Mouse (Mus musculus): Measurements from ENCODE around the gene Pdzd8. TPM values are rescaled to one million over a fixed set of nuclear protein-coding genes. Genes with fewer than 3 reads are reported as not detected.
A peak's percentile ranks its signal among the peaks of the same experiment; 100 is the strongest.

Pdzd8 gene
- polyA plus RNA-seq (2016; fragmentation: Nextera tagmentation; extraction: Ambion mirVana): 16.8 and 18.1 TPM in 2 replicates

DNA sequence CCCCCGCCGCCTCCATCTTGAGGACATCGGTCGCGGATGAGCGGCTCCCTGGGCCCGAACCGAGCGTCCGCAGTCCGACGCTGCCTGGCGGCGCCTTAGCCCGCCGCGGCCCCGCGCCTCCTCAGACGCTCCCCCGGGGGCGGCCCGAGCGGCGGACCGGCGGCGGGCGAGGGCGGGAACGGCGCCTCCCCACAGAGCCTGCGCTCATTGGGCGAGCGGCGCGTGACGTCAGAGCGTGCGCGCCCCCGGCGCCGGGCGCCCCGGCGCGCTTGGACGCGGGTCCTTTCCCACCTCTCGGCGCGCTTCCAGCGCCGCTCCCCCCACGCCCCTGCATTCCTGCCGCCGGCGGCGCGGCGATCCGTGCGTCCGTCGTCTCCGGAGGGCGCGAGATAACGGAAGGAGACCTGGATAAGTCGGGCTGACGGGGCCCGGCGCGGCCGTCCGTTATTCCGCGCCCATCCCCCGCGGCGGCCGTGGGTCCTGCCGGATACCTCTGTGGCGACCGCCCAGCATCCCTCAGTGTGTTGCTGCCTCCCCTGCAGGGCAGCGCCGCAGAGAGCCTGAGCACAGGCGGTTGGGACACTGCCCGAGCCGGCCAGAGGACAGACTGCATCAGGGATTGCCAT is at the start of gene Pdzd8:
Gene Pdzd8, minus strand, starts transcription at position 123 of the 626 bp plus-strand sequence.
- Histone ChIP-seq H3K4me3 (replicated peaks) (peak within 1 kb of the TSS; percentile 87), H3K9me3 (no peaks in the 10 kb centered on the region), H3K4me1 (replicated peaks) (peaks cover 30% of the 10 kb centered on the region), H3K27ac (peak within 1 kb of the TSS; percentile 94), H3K36me3 (no peaks in the 10 kb centered on the region), H3K27me3 (no peaks in the 10 kb centered on the region), H3K4me2 (peak within 1 kb of the TSS; percentile 100), H3K9ac (replicated peaks) (peak within 1 kb of the TSS; percentile 94)
- ATAC-seq (ENCODE audit: insufficient number of reproducible peaks, insufficient read depth, low FRiP score, low TSS enrichment, low read depth): peak; percentile 91
- WGBS: under 1% methylated on average over 91 of the region's 91 CpGs

DNA sequence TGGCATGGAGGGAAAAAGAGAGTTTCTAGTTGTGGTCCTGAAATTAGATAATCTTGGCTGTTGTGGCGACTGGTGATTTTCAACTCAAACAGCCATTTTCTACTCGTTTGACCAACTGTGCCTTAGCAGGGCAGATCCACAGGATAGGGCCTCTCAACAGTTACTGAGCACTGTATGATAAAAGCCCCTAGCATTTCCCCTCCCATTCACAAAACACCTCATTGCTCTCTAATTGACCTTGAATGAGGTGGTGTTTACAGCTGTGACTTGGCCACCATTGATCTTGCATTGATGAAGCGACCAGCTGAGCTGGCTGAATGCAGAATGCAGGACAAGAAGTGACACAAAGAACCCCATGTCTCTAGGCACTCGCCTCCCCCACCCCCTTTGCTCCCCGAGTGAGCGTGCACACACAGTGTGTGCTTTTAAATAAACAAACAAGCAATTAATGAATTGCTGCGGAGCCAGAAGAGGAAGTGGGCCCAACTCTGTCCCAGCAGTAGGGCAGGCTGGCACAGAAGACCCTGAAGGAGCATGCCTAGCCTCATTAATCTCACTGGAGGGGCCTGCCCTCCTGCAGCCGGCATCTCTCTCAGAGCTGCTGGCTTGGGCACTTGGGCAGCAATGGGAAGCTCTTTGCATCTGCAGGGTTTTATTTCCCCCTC is 48.3 kb upstream of the Pdzd8 start:
- WGBS: 21% methylated on average over 8 of the region's 8 CpGs
- Histone ChIP-seq H3K9me3 (no peaks in the 10 kb centered on the region), H3K4me3 (replicated peaks) (no peak overlapping the region), H3K27ac (no peak overlapping the region), H3K4me2 (no peak overlapping the region), H3K36me3 (no peaks in the 10 kb centered on the region), H3K9ac (replicated peaks) (no peak overlapping the region), H3K4me1 (replicated peaks) (peaks cover 11% of the 10 kb centered on the region), H3K27me3 (peaks cover 47% of the 10 kb centered on the region)
- ATAC-seq (ENCODE audit: insufficient number of reproducible peaks, insufficient read depth, low FRiP score, low TSS enrichment, low read depth): no peak

DNA sequence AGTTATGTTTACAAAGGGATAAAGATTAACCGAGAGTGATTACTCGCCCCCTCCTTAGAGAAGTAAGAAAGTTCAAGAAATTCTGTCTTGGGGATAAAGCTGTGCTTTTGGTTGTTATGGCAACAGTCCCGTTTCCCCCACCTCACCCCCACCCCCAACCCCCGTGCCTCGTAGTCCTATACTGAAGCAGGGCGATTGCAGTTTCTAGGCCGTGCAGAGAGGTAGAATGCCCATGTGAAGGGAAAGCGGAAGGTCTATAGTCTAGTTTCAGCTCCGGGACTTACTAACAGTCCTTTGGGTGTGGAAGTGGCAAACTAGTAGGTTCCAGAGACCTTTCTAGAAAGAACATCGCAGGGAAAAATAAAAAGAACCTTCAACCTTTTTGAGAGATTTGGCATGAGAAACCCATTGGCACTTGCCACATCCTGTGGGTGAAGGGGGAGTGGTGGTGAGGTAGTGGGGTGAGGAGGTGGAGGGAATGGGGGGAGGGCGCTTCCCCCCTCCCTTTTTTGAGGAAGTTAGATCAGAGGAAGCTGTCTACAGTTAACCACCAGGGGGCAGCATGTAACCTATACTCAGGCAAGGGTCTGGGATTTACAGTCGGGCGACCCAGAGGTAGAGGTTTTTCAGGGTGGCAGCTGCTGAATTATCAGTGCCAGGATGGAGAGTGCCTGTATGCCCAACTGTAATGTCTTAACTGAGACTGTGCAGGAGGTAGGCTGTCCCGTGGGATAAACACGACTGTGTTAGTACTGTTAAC is 43.4 kb upstream of the Pdzd8 start:
- no peaks in the 10 kb centered on the region for H3K36me3 ChIP-seq
- no peak overlapping the region for H3K27ac ChIP-seq
- H3K4me3 ChIP-seq (replicated peaks): 0 out of 2 replicates have a peak overlapping the region, but pooled peaks have one; percentile 11
- ATAC-seq (ENCODE audit: insufficient number of reproducible peaks, insufficient read depth, low FRiP score, low TSS enrichment, low read depth): 0 out of 2 replicates have a peak, but pooled peaks have one; percentile 18
- H3K4me2 ChIP-seq: peak overlapping the region; percentile 46
- whole genome bisulfite sequencing: 23% methylated on average over 15 of the region's 15 CpGs
- peaks cover 41% of the 10 kb centered on the region for H3K27me3 ChIP-seq
- H3K4me1 ChIP-seq (replicated peaks): peaks cover 13% of the 10 kb centered on the region
- H3K9ac ChIP-seq (replicated peaks): no peak overlapping the region
- H3K9me3 ChIP-seq: no peaks in the 10 kb centered on the region

DNA sequence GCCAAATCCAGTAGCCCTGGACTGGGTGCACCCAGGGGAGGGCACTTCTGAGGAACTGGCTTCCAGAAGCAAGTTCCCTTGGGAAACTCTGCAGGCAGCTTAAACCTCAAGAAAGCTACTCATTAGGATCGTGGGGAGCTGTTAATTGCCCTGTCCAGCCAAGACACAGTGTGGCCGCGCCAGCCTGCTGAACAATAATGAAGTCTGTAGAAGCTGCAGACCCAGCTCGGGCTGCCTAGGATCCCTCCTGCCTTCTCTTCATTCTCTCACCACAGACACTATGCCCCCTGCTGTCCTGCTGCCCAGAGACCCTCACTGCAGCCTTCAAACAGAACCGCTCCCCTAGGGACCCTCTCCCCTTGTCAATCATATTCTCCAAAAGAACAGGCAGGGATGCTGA is 42.8 kb upstream of the Pdzd8 start:
- H3K4me3 ChIP-seq (replicated peaks): no peak overlapping the region
- H3K9ac ChIP-seq (replicated peaks): no peak overlapping the region
- H3K4me2 ChIP-seq: peak overlapping the region; percentile 46
- peaks cover 8% of the 10 kb centered on the region for H3K4me1 ChIP-seq (replicated peaks)
- no peaks in the 10 kb centered on the region for H3K36me3 ChIP-seq
- H3K27me3 ChIP-seq: peaks cover 41% of the 10 kb centered on the region
- H3K27ac ChIP-seq: no peak overlapping the region
- H3K9me3 ChIP-seq: no peaks in the 10 kb centered on the region
- WGBS: 22% methylated on average over 5 of the region's 5 CpGs
- no peak for ATAC-seq (ENCODE audit: insufficient number of reproducible peaks, insufficient read depth, low FRiP score, low TSS enrichment, low read depth)

DNA sequence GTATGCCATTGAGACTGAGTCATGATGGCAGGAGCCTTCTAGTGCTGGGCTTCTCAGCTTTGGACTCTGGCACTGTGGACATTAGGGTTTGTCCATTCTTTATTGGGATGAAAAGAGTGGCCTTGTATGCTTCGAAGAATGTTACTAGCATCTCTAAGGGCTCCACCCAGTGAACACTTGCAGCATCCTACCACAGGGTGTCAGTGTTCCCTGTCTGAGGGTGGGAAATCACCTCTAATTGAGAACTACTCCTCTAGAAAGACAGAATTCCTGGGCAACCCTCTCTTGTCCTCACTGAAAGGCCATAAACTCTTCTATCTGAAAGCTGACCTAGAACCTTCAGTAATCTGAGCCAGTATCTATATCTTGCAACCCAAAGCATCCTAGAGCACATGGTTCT is 41.6 kb upstream of the Pdzd8 start:
- Histone ChIP-seq H3K4me1 (replicated peaks) (peaks cover 8% of the 10 kb centered on the region), H3K36me3 (no peaks in the 10 kb centered on the region), H3K4me3 (replicated peaks) (no peak overlapping the region), H3K9me3 (no peaks in the 10 kb centered on the region), H3K9ac (replicated peaks) (no peak overlapping the region), H3K4me2 (no peak overlapping the region), H3K27ac (no peak overlapping the region), H3K27me3 (peaks cover 41% of the 10 kb centered on the region)
- WGBS: 57% methylated on average over 1 of the region's 1 CpGs
- ATAC-seq (ENCODE audit: insufficient number of reproducible peaks, insufficient read depth, low FRiP score, low TSS enrichment, low read depth): no peak

DNA sequence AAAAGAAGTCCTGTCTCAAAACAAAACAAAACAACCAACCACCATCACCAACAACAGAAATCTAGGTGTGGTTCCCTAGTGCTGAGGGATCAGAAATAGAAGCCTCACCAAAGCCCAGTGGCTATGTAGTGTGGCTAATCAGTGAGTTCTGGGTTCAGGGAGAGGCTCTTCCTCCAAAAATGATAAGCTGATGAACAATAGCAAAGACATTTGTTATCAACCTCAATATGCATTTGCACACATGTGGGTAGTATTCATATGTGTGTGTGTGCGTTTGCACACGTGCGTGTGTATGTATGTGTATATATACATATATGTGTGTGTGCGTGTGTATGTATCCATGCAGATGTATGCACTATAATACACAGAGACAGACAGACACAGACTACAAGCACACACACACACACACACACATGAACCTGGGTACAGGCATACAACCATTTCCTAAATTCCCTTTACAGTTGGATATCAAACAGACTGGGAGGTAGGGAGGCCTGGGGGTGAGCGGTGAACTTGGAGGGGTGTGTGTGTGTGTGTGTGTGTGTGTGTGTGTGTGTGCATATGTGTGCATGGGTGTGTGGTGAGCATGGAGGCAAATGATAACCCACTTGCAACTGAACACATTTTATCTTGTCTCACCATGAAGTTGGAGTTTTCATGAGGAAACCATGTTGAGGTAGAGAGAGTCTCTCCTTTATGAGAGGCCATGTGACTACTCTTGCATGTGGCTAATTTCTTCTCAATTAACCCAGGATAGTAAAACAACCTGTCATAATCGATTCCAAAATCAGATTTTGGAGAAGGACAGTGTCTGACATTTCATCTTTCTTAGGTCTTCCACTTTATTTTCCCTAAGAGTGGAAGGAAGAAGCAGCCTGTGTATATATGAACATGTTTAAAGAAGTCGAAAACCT is 39.3 kb upstream of the Pdzd8 start:
- no peak for ATAC-seq (ENCODE audit: insufficient number of reproducible peaks, insufficient read depth, low FRiP score, low TSS enrichment, low read depth)
- Histone ChIP-seq H3K4me3 (replicated peaks) (no peak overlapping the region), H3K9me3 (no peaks in the 10 kb centered on the region), H3K36me3 (no peaks in the 10 kb centered on the region), H3K4me1 (replicated peaks) (peaks cover 8% of the 10 kb centered on the region), H3K27ac (no peak overlapping the region), H3K27me3 (peaks cover 23% of the 10 kb centered on the region), H3K4me2 (no peak overlapping the region), H3K9ac (replicated peaks) (no peak overlapping the region)
- 91% methylated on average over 7 of the region's 7 CpGs for WGBS

DNA sequence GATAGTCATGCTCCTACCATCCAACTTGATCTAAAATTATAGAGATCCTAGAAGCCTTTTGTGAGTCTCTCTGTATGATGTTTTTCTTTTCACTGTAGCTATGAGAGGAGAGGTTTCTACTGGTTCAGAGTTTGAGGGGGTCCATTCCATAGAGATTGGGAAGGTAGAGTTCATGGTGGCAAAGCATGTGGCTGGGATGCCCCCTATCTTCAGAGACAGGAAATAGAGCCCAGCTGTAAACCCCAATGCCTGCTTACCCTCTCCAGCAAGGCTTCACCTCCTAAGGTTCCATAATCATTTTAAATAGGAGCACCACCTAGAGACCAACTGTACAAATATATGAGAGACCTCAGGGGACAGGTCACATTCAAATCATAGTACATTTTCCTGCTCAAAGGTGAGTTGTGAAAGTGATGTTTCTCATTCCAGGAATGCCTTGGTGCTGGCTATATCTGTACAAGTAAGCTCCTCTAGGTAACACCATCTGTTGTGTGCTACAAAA is 36.9 kb upstream of the Pdzd8 start:
- peaks cover 5% of the 10 kb centered on the region for H3K27me3 ChIP-seq
- no peak for ATAC-seq (ENCODE audit: insufficient number of reproducible peaks, insufficient read depth, low FRiP score, low TSS enrichment, low read depth)
- no peak overlapping the region for H3K27ac ChIP-seq
- H3K9ac ChIP-seq (replicated peaks): no peak overlapping the region
- no peak overlapping the region for H3K4me2 ChIP-seq
- no peaks in the 10 kb centered on the region for H3K36me3 ChIP-seq
- no peaks in the 10 kb centered on the region for H3K9me3 ChIP-seq
- no peaks in the 10 kb centered on the region for H3K4me1 ChIP-seq (replicated peaks)
- no peak overlapping the region for H3K4me3 ChIP-seq (replicated peaks)

DNA sequence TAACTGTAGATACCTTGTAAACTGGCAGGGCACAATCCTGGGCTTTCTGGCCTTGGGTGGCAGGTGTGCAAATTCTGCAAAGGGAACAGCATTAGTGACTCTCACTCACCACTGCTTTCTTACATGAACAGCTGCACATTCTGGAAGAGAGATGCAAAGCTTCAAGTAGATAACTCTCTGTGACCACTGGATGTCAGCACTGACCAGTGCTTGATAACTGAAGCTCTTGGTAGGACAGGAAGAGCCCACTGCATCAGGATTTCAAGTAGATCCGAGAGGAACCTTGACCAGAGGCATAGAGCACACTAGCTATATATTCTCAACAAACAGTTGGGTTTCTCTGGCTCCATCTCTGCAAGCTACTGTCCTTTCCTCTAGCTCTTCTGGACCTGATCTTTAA is 34.4 kb upstream of the Pdzd8 start:
- no peak overlapping the region for H3K4me2 ChIP-seq
- H3K9ac ChIP-seq (replicated peaks): no peak overlapping the region
- no peak for ATAC-seq (ENCODE audit: insufficient number of reproducible peaks, insufficient read depth, low FRiP score, low TSS enrichment, low read depth)
- no peak overlapping the region for H3K27ac ChIP-seq
- no peak overlapping the region for H3K4me3 ChIP-seq (replicated peaks)
- H3K27me3 ChIP-seq: 0 out of 2 replicates have a peak, but pooled peaks cover 4% of the 10 kb centered on the region
- WGBS: 31% methylated on average over 1 of the region's 1 CpGs
- H3K4me1 ChIP-seq (replicated peaks): no peaks in the 10 kb centered on the region
- peaks cover 8% of the 10 kb centered on the region; the same call in 1 of the 2 replicates for H3K9me3 ChIP-seq
- no peaks in the 10 kb centered on the region for H3K36me3 ChIP-seq

DNA sequence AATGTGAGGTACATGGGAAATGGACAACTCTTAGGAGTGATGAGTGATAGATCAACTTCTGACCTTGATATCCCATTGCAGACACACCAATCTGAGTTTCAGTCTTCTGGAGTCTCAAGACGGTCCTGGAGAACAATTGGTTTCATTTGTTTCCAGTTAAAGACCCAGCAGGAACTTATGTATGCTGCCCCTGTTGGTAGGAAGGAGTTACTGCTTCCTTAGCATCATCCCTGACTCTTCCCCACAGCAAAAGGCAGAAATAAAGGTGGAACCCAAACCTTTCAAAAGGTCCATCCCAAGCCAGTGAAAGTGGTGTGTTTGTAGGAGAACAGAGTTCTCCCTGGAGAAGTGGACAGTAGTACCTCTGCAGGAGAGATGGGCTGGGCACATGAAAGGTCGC is 30.9 kb upstream of the Pdzd8 start:
- Histone ChIP-seq H3K27me3 (no peaks in the 10 kb centered on the region), H3K36me3 (no peaks in the 10 kb centered on the region), H3K4me1 (replicated peaks) (no peaks in the 10 kb centered on the region), H3K9me3 (peaks cover 8% of the 10 kb centered on the region; the same call in 1 of the 2 replicates), H3K4me3 (replicated peaks) (no peak overlapping the region), H3K9ac (replicated peaks) (no peak overlapping the region), H3K27ac (no peak overlapping the region), H3K4me2 (no peak overlapping the region)
- ATAC-seq (ENCODE audit: insufficient number of reproducible peaks, insufficient read depth, low FRiP score, low TSS enrichment, low read depth): no peak
- WGBS: 75% methylated on average over 2 of the region's 2 CpGs

DNA sequence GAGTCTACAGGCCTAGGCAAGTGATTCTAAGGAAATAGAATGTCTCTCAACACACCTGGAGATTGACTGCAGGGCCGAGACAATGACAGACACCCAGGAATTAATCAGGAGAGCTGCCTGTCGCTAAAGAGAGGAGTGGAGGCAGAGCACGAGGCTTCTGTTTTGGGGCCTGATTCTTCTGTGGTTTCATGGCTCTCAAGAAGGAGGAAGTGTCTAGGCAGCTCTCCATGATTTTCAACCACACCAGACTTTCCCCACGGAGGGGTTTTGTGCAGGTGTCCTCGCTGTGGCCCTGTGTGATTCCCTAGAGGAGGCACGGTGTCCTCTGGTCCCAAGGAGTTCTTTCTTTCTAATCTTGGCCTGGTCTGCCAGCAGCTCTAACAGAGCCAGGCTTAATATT is 29.4 kb upstream of the Pdzd8 start:
- no peak overlapping the region for H3K4me2 ChIP-seq
- peaks cover 8% of the 10 kb centered on the region; the same call in 1 of the 2 replicates for H3K9me3 ChIP-seq
- no peaks in the 10 kb centered on the region for H3K27me3 ChIP-seq
- H3K4me1 ChIP-seq (replicated peaks): no peaks in the 10 kb centered on the region
- no peaks in the 10 kb centered on the region for H3K36me3 ChIP-seq
- H3K27ac ChIP-seq: no peak overlapping the region
- H3K9ac ChIP-seq (replicated peaks): no peak overlapping the region
- WGBS: 82% methylated on average over 6 of the region's 6 CpGs
- no peak for ATAC-seq (ENCODE audit: insufficient number of reproducible peaks, insufficient read depth, low FRiP score, low TSS enrichment, low read depth)
- H3K4me3 ChIP-seq (replicated peaks): no peak overlapping the region

Measured in limb, embryonic 12.5 days (tissue).